Mouse (Mus musculus) thymus, postnatal 4 days (tissue): ENCODE results near the gene Nek6.

Source experiments
- DNase-seq: peaks from one replicate; pipeline ENCODE4 v3.0.0; 2021

The Nek6 gene

DNA sequence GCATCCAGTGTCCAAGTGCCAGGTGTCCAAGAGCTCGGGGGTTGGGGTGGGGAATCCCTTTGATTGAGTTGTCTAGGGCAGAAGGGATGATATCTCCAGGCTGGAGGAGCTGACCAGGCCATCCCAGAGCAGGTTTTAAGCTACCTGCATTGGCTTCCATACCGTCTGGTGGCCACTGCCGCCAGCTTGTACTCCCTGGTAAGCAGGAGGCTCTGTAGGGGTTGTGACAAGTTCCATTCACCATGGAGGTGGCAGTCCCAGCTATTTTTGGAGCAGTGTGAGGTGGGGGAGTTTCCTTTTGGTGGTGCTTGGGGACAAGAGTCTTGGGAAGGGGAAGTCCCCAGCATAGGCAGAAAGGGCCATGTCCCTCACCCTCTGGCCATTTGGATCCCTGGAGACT lies 29.7 kb downstream of the Nek6 start:
- DNase-seq = no peak

DNA sequence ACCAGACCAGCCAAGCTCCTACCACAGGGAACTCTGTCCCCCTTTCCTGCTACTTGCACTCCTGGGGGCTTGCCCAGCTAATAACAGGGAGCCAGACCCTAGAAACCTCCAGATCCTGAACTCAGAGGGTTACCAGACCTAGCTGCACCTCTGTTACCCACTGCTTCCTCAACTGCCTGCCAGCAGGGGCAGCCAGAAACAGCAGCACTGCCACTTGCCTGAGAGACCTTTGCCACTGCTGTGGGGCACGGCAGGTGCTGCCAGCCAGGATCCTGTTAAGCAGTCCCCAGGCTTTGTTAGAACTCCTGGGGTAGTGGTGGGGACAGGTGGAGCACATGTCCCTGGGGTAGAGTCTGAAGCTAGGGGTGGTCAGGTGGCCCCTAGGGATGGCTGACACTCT lies 30.1 kb downstream of the Nek6 start:
- DNase-seq = no peak

DNA sequence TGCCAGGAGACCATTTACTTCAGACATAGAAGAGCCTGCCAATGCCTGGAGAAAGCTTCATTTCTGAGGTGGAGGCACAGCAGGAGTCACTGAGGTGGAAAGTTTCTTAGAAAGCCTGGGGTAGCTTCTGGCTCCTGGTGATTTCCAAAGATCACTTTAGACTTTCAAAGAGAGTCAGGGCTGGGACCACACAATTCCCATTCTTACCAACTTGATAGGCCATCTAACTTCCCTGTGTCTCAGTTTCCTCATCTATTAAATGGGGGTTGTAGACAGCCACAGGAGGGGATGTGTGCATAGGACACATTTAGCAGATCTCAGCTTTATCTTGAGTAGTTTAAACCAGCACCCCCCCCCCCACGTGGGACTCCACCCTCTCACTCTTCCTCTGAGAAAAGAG lies 30.9 kb downstream of the Nek6 start:
- DNase-seq = no peak

DNA sequence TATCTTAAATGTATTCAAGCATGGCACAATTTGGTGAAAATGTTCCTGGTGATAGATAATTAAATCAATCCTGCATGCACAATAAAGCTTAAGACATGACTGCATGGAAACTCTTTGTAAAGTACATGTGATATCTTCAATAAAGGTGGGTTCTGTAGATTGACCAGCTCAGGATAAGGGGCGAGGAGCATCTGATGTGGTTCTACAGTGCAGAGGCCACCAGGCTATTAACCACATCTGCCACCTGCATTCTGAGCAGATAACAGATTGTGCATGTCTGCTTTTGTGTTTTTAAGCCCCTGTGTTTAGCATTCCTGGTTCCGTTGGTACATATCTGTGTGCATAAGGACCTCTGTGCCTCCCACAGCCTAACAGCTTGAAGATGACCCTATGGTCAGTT lies 31.7 kb downstream of the Nek6 start:
- DNase-seq = no peak

GRCm38 (mm10) chr2:38544341-38544740 lies 32.9 kb downstream of the Nek6 start:
- no peak for DNase-seq

DNA sequence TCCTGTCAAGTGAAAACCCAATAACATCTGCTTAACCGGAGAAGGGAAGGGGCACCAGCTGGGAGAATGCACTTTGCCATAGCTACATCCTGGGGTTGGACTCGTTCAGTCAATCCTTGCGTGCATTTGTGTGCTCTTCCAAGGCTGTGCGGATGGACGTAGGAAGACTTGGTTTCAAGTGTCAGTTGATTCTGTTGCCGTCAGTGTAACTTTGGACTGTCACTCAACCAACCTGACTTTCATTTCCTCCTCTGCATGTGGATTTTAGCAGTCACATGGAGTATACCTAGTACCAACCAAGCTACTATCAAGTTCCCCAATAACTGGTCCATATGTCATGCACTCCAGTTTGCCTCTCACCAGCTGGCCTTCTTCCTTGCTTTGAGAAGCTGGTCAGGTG lies 33.5 kb downstream of the Nek6 start:
- DNase-seq = no peak

GRCm38 (mm10) chr2:38545706-38546105 lies 34.3 kb downstream of the Nek6 start:
- no peak for DNase-seq

- DNase-seq = no peak
Measured at GRCm38 (mm10) chr2:38546222-38546621, 34.8 kb downstream of the Nek6 start.

DNA sequence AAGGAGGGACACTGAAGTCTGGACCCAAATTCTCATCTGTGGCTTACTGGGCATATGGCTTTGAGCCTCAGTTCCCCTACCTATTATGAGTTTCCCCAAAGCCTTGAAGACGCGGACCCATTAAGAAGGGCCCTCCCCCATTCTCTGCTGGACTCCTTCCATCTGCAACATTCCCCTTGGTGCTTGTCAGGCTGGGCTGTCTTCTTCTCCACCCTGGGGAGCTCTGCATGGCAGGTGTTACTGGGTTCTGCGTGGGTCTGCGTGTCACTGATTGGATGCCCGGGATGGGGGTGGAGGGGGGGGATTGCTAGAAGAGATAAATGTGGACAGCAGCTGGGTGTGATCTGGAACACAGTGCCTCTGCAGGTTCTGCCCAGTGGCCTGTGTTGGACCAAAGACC lies 35.3 kb downstream of the Nek6 start:
- no peak for DNase-seq

DNA sequence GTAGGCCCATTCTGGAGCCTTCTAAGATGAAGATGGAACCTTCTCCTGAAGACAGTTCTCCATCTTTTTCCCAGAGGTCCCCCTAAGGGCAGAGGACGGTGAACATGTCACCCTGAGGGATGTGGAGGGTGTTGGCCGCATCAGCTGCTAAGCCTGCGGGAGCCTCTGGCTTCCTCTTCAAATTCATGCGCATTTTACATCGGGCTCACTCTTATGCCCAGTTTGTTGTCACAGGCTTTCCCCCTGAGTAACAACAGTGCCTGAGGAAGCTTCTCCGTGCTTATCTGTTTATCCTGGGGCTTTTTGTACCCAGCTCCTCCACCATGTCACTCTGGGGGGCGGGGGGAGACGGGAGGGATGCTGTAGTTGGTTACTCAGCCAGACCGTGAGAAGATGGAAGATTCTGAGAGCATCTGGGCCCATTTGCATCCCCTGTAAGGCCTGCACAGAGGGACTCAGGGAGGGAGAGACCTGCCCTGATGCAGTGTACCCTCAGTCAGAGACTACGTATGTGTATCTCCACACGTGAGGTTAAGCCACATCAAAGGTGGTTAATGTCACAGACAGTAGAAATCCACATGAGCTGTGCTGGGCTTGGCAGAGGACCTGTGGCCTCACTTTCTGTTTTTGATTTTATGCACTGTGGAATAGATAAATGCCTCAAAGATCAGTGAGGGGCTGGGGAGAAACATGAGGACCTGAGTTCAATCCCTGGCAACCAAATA lies 36.5 kb downstream of the Nek6 start:
- no peak for DNase-seq

GRCm38 (mm10) chr2:38552004-38552443 lies 40.6 kb downstream of the Nek6 start:
- DNase-seq = no peak

GRCm38 (mm10) chr2:38554226-38554995 lies 43.0 kb downstream of the Nek6 start:
- DNase-seq = no peak

DNA sequence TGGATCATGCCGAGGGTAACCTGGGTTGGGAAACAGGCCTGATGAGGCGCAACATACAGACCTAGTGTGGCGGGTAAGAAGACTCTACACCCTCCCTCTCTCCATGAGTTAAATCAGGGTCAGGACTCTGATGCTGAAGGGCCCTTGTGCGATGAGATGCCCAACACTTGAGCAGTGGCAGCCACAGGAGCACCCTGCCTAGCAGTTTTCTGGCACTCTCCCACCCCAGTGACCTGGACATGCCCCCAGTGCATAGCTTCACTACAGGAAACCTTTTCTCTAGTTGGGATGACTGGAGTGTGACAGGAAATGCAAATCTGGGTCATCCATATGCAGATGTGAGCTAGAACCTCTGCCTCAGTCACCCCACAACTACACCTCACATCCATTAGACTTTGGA lies 44.2 kb downstream of the Nek6 start:
- DNase-seq = no peak

- no peak for DNase-seq
Measured at GRCm38 (mm10) chr2:38556721-38557120, 45.3 kb downstream of the Nek6 start.

DNA sequence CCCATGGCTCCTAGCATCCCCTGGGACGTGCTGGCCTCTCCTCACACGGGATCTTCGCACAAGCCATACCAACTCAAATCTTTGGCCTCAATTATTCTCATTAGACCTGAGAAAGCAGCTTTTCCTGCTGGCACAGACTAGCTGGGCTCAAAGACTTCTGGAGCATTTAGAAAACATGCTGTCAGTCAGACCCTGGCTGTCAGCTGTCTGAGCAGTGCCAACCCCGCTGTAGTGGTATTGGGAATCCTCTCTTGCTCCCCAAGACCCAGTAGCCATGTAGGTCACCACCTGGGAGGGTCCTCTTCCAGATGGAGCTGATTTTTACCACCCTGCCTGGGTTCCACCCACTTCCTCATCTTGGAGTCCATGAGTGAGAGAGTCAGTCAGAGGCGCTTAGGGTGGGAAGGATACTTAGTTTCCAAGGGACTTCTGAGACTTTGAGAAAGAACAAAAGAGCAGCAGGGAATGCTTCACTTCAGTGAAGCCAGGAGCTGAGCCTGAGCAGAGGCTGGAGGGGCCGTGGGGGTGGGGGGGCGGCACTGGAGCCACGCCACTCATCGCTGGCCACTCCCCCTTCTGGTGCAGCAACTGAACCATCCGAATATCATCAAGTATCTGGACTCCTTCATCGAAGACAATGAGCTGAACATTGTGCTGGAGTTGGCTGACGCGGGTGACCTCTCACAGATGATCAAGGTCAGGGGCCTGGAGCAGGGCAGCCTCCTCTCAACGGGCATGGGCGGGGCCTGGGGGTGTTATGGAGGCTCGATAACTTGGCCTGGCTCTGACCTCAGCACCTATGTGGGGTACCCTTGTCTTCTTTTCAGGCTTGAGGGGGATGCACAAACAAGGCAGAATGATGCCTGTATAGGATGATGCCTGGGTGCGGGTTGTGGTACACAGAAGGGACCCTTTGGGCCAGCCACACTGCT lies 49.1 kb downstream of the Nek6 start:
- no peak for DNase-seq

DNA sequence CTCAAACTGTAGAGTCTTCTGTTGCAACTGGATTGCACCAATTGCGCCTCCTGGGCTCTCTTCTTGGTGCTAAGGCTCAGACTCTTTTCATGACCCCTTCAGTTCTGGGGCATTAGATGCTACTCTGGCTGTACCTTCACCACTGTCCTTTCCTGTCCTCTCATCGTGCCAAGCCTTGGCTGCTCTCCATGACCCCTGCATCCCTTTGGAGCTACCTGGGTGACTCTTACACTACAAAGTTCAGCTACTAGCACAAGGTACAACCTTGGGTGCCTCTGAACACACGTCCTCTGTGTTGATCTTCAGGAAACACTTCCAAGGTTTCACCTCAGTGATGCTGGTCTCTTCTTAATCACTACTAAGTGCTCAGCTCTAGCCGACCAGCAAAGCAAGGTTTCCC lies 51.2 kb downstream of the Nek6 start:
- no peak for DNase-seq

DNA sequence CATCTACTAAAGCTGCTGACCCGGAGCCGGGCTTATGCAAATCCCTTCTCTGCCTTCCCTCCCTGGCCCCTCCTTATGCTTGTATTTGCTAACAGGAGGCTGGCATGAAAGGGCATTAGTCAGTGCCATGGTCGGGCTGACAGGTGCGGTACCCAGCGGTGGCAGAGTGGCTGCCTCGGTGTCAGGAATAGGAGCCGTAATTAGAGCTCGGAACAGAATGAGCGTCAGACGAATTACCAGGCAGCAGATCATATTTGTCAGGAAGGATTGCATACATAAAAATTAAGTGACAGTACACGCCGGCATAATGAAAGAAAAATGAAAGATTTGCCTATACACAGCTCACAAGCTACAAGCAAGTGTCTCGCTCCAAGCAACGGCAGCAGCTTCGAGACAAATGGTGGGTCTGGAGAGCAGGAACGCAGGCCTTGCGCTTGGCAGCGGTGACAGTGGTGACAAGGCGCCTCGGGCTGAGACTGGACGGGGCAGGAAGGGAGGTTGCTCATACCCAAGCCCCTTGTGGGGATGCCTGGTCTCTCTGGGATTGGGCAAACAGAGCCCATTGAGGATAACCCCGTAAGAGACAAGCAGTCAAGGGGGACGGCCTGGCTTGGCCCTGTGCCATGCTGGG lies 60.6 kb downstream of the Nek6 start:
- no peak for DNase-seq

DNA sequence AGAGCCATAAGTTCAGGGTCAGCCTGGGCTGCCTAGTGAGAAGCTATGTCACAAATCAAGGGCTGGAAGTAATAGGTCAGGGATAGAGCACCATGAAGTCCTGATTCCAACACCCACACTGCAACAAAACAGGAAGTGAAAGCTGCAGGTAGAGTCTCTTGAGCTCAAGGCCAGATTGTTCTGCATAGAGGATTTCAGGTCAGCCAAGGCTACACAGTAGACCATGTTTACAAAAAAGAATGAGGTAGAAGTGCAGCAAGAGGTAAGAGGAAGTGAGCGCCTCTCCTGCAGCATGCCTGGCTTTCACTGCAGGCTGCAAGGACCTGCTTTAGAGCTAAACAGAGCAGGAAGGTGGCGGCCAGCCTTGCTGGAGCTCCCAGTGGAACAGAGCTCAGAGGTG lies 63.3 kb downstream of the Nek6 start:
- DNase-seq = no peak

- DNase-seq = no peak
Measured at GRCm38 (mm10) chr2:38578602-38579521, 67.4 kb downstream of the Nek6 start.

- DNase-seq = no peak
Measured at GRCm38 (mm10) chr2:38579528-38579927, 68.1 kb downstream of the Nek6 start.

- DNase-seq = no peak
Measured at GRCm38 (mm10) chr2:38583982-38584381, 72.5 kb downstream of the Nek6 start.
